Mouse (Mus musculus): ENCODE data around the gene Cox6b1.

DNA sequence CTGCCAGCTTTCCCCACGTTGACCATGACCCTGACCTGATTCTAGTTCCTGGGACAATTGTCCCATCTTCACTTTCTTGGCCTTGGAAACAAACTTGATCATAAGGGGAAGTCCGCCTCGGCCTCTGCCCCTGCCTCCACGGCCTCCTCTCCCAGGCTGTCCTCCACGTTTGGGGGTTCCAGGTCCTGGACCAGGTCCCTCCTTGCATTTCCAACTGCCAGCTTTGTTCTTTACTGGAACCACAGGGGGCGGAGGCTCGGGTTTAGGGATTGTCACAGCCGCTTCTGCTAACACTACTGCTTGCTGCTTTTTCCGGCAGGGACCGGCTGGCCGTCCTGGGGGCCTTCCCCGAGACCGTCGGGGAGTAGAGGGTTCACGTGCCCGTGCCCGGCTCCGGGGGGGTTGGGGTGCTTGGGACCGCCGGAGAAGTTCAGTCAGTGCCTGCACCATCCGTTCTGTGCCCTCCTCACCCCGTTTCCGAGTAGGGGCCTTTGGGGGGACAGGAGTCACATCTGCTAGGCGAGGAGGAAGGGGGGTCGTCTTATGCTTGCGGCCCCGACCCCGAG, 39.4 kb downstream of the Cox6b1 start:
- no peak for TF ChIP-seq CTCF (IDR thresholded peaks at IDR 0.05; ENCODE audit: low read depth)
- TF ChIP-seq EP300 (IDR thresholded peaks at IDR 0.05; ENCODE audit: low read depth): no peak

All from heart, postnatal 0 days (tissue).